Mouse (Mus musculus): ENCODE results near the gene Ube2q2.
"Not testable (repeated sequence)": the region's sequence is repeated elsewhere in the genome, so short reads cannot be mapped to it uniquely, and the experiment has no call there.

The Ube2q2 gene

GRCm38 (mm10) chr9:55170655-55171412 lies 22.2 kb downstream of the Ube2q2 start:
- DNase-seq (ENCODE audit: inconsistent age in 2 of 2, low spot score in 1 of 2): peak; percentile 75 to 82

- no peak for DNase-seq (ENCODE audit: inconsistent age in 2 of 2, low spot score in 1 of 2)
Observed at GRCm38 (mm10) chr9:55172195-55172685, 23.6 kb downstream of the Ube2q2 start.

GRCm38 (mm10) chr9:55174235-55174634 lies 25.6 kb downstream of the Ube2q2 start:
- DNase-seq (ENCODE audit: inconsistent age in 2 of 2, low spot score in 1 of 2): no peak

GRCm38 (mm10) chr9:55195876-55196275 lies 47.2 kb downstream of the Ube2q2 start:
- no peak for DNase-seq (ENCODE audit: inconsistent age in 2 of 2, low spot score in 1 of 2)

- DNase-seq (ENCODE audit: inconsistent age in 2 of 2, low spot score in 1 of 2): no peak
Observed at GRCm38 (mm10) chr9:55198260-55198659, 49.6 kb downstream of the Ube2q2 start.

- DNase-seq (ENCODE audit: inconsistent age in 2 of 2, low spot score in 1 of 2): peak; percentile 55 to 79
Observed at GRCm38 (mm10) chr9:55199348-55199747, 50.7 kb downstream of the Ube2q2 start.

GRCm38 (mm10) chr9:55208458-55208789 lies 59.8 kb downstream of the Ube2q2 start:
- no peak for DNase-seq (ENCODE audit: inconsistent age in 2 of 2, low spot score in 1 of 2)

GRCm38 (mm10) chr9:55208790-55209481 lies 60.3 kb downstream of the Ube2q2 start, which contains the start of gene Fbxo22:
TSS of gene Fbxo22 (plus strand) at chr9:55208925.
- DNase-seq (ENCODE audit: inconsistent age in 2 of 2, low spot score in 1 of 2): peak; percentile 89 to 96

- DNase-seq (ENCODE audit: inconsistent age in 2 of 2, low spot score in 1 of 2): no peak
Observed at GRCm38 (mm10) chr9:55211611-55212010, 63.0 kb downstream of the Ube2q2 start.

GRCm38 (mm10) chr9:55213396-55213795 lies 64.7 kb downstream of the Ube2q2 start:
- DNase-seq (ENCODE audit: inconsistent age in 2 of 2, low spot score in 1 of 2): no peak

- DNase-seq (ENCODE audit: inconsistent age in 2 of 2, low spot score in 1 of 2): no peak
Observed at GRCm38 (mm10) chr9:55215056-55215455, 66.4 kb downstream of the Ube2q2 start.

GRCm38 (mm10) chr9:55215648-55216047 lies 67.0 kb downstream of the Ube2q2 start:
- no peak for DNase-seq (ENCODE audit: inconsistent age in 2 of 2, low spot score in 1 of 2)

- no peak for DNase-seq (ENCODE audit: inconsistent age in 2 of 2, low spot score in 1 of 2)
Observed at GRCm38 (mm10) chr9:55216078-55216477, 67.4 kb downstream of the Ube2q2 start.

- DNase-seq (ENCODE audit: inconsistent age in 2 of 2, low spot score in 1 of 2): no peak
Observed at GRCm38 (mm10) chr9:55217381-55217780, 68.7 kb downstream of the Ube2q2 start.

GRCm38 (mm10) chr9:55225165-55225737 lies 76.6 kb downstream of the Ube2q2 start:
- no peak for DNase-seq (ENCODE audit: inconsistent age in 2 of 2, low spot score in 1 of 2)

- no peak for DNase-seq (ENCODE audit: inconsistent age in 2 of 2, low spot score in 1 of 2)
Observed at GRCm38 (mm10) chr9:55226251-55226650, 77.6 kb downstream of the Ube2q2 start.

- peak in 1 of 2 experiments; percentile 53 for DNase-seq (ENCODE audit: inconsistent age in 2 of 2, low spot score in 1 of 2)
Observed at GRCm38 (mm10) chr9:55228149-55228548, 79.5 kb downstream of the Ube2q2 start.

- DNase-seq (ENCODE audit: inconsistent age in 2 of 2, low spot score in 1 of 2): no peak
Observed at GRCm38 (mm10) chr9:55229010-55229409, 80.4 kb downstream of the Ube2q2 start.

GRCm38 (mm10) chr9:55231544-55231943 lies 82.9 kb downstream of the Ube2q2 start:
- DNase-seq (ENCODE audit: inconsistent age in 2 of 2, low spot score in 1 of 2): no peak

- no peak for DNase-seq (ENCODE audit: inconsistent age in 2 of 2, low spot score in 1 of 2)
Observed at GRCm38 (mm10) chr9:55232110-55232509, 83.5 kb downstream of the Ube2q2 start.

GRCm38 (mm10) chr9:55232586-55232985 lies 83.9 kb downstream of the Ube2q2 start:
- no peak for DNase-seq (ENCODE audit: inconsistent age in 2 of 2, low spot score in 1 of 2)

GRCm38 (mm10) chr9:55233076-55233475 lies 84.4 kb downstream of the Ube2q2 start:
- DNase-seq (ENCODE audit: inconsistent age in 2 of 2, low spot score in 1 of 2): not testable (repeated sequence)
